Mouse (Mus musculus): Measurements from ENCODE around the gene Nubp2. TPM values are rescaled to one million over a fixed set of nuclear protein-coding genes. Genes with fewer than 3 reads are reported as not detected.

Gene Nubp2
- total and polyA plus RNA-seq, 3 experiments: 70.9 to 124 (median 89.1) TPM

DNA sequence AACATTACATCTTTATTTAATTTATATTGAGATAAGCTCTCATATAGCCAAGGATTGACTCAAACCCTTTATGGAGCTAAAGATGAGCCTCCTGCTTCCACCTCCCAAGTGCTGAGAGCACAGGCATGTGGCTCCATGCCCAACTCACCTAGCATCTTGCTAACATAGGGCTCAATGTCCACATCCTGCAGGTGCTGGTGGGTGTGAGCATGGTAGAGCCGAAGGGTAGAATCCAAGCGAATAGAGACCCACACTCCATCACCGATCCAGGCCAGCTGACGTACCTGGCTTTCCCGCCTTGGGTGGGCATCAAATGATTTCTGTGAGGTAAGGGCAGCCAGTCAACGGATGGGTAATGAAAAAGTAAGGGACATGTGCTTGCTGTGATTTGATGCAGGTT is 13.9 kb upstream of the Nubp2 start:
- H3K4me3 ChIP-seq (replicated peaks in 1 of 3; ENCODE audit: low read depth in 2 of 3, low read length in 2 of 3, poor library complexity in 1 of 3): no peak overlapping the region
- dilution Hi-C loops (cut with MboI; ENCODE audit: extremely low pct_ligation_motif_present, extremely low pct_unique_long_range_greater_than_20kb, low sequenced_read_pairs) (no loop called here), in situ Hi-C loops (cut with MboI; ENCODE audit: low pct_ligation_motif_present, low pct_unique_long_range_greater_than_20kb, low sequenced_read_pairs) (no loop called here)
- no peaks in the 10 kb centered on the region for H3K9me3 ChIP-seq (replicated peaks; ENCODE audit: low read length)
- no peak overlapping the region for H3K27ac ChIP-seq (ENCODE audit: insufficient read depth, low read depth)
- H3K79me2 ChIP-seq (replicated peaks; ENCODE audit: control insufficient read depth, extremely low read depth, insufficient read depth, poor library complexity, severe bottlenecking): peaks cover 4% of the 10 kb centered on the region; the same call in 1 of the 2 replicates
- no peak overlapping the region for H3K4me2 ChIP-seq (ENCODE audit: insufficient read depth, low read depth, poor library complexity, severe bottlenecking)
- no peaks in the 10 kb centered on the region for H3K27me3 ChIP-seq (replicated peaks)
- no peak for DNase-seq (ENCODE audit: extremely low read depth)
- TF ChIP-seq CHD1 (IDR thresholded peaks at IDR 0.05; ENCODE audit: low read depth, low read length): no peak
- no peak for TF ChIP-seq UBTF (IDR thresholded peaks at IDR 0.05; ENCODE audit: low read depth, low read length)
- no peak for TF ChIP-seq ETS1 (conservative IDR thresholded peaks at IDR 0.05; ENCODE audit: low read depth, low read length)
- no peak for TF ChIP-seq RAD21 (IDR thresholded peaks at IDR 0.05; ENCODE audit: low read depth, low read length)
- no peak for TF ChIP-seq GABPA (IDR thresholded peaks at IDR 0.05; ENCODE audit: insufficient replicate concordance, low read depth, low read length)
- TF ChIP-seq SMC3 (IDR thresholded peaks at IDR 0.05; ENCODE audit: low read depth, low read length): no peak
- TF ChIP-seq MYC (IDR thresholded peaks at IDR 0.05; ENCODE audit: low read depth, low read length): no peak
- no peak for TF ChIP-seq ZMIZ1 (IDR thresholded peaks at IDR 0.05; ENCODE audit: low read depth, low read length)
- TF ChIP-seq MAX (IDR thresholded peaks at IDR 0.05; ENCODE audit: low read length): no peak
- no peak for TF ChIP-seq MEF2A (IDR thresholded peaks at IDR 0.05; ENCODE audit: borderline replicate concordance, low read depth, low read length)
- TF ChIP-seq NELFE (IDR thresholded peaks at IDR 0.05; ENCODE audit: low read depth, low read length): no peak
- no peak for TF ChIP-seq TBP (conservative IDR thresholded peaks at IDR 0.05; ENCODE audit: low read depth, low read length)
- no peak for TF ChIP-seq ZC3H11A (IDR thresholded peaks at IDR 0.05; ENCODE audit: low read depth, low read length)
- TF ChIP-seq HCFC1 (IDR thresholded peaks at IDR 0.05; ENCODE audit: low read depth, low read length): no peak
- H3K9ac ChIP-seq (ENCODE audit: insufficient read depth, low read depth): no peak overlapping the region
- H3K36me3 ChIP-seq (replicated peaks in 1 of 2; ENCODE audit: control insufficient read depth in 1 of 2, insufficient read depth in 1 of 2, low read length in 1 of 2): peaks cover 81 to 88% of the 10 kb centered on the region in 2 experiments
- peaks cover 12 to 25% of the 10 kb centered on the region in 2 experiments for H3K4me1 ChIP-seq (ENCODE audit: control insufficient read depth in 1 of 2, insufficient read depth in 2 of 2)

DNA sequence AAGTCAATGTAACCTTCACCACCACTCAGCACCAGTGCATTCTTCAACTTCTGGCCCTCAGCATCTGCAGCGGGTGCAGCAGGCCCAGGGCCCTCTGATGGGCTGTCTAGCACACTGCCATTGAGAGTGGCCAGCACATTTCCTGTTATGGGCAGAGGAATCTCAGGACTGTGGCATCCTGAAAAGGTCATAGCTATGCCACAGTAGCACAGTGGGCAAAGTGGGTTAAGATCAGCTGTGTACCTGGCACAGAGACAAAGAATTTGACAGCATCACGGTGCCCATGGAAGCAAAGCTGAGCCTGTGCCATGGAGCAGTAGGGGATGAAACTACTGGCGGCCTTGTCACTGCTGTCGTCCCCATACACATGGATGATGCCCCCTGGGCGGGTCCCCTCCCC is 13.0 kb upstream of the Nubp2 start:
- peaks cover 12 to 27% of the 10 kb centered on the region in 2 experiments for H3K4me1 ChIP-seq (ENCODE audit: control insufficient read depth in 1 of 2, insufficient read depth in 2 of 2)
- DNase-seq (ENCODE audit: extremely low read depth): no peak
- H3K27me3 ChIP-seq (replicated peaks): no peaks in the 10 kb centered on the region
- H3K27ac ChIP-seq (ENCODE audit: insufficient read depth, low read depth): no peak overlapping the region
- H3K79me2 ChIP-seq (replicated peaks; ENCODE audit: control insufficient read depth, extremely low read depth, insufficient read depth, poor library complexity, severe bottlenecking): peaks cover 10% of the 10 kb centered on the region
- H3K4me3 ChIP-seq (replicated peaks in 1 of 3; ENCODE audit: low read depth in 2 of 3, low read length in 2 of 3, poor library complexity in 1 of 3): no peak overlapping the region
- in situ Hi-C loops (cut with MboI; ENCODE audit: low pct_ligation_motif_present, low pct_unique_long_range_greater_than_20kb, low sequenced_read_pairs): no loop called here
- peaks cover 73 to 80% of the 10 kb centered on the region in 2 experiments for H3K36me3 ChIP-seq (replicated peaks in 1 of 2; ENCODE audit: control insufficient read depth in 1 of 2, insufficient read depth in 1 of 2, low read length in 1 of 2)
- no peak overlapping the region for H3K4me2 ChIP-seq (ENCODE audit: insufficient read depth, low read depth, poor library complexity, severe bottlenecking)
- no peaks in the 10 kb centered on the region for H3K9me3 ChIP-seq (replicated peaks; ENCODE audit: low read length)
- TF ChIP-seq USF1 (IDR thresholded peaks at IDR 0.05; ENCODE audit: low read depth, low read length) (no peak), MAX (IDR thresholded peaks at IDR 0.05; ENCODE audit: low read length) (no peak), TCF12 (IDR thresholded peaks at IDR 0.05; ENCODE audit: low read depth, low read length) (no peak), NRF1 (IDR thresholded peaks at IDR 0.05; ENCODE audit: low read depth, low read length) (no peak), ZMIZ1 (IDR thresholded peaks at IDR 0.05; ENCODE audit: low read depth, low read length) (no peak), EP300 (IDR thresholded peaks at IDR 0.05; ENCODE audit: low read length) (no peak), JUND (conservative IDR thresholded peaks at IDR 0.05; ENCODE audit: low read depth, low read length) (no peak), POLR2AphosphoS2 (IDR thresholded peaks at IDR 0.05; ENCODE audit: low read depth, low read length) (no peak), JUN (IDR thresholded peaks at IDR 0.05; ENCODE audit: insufficient read depth, low read depth, low read length) (no peak), ZNF384 (IDR thresholded peaks at IDR 0.05; ENCODE audit: low read depth, low read length) (no peak), NELFE (IDR thresholded peaks at IDR 0.05; ENCODE audit: low read depth, low read length) (no peak), CTCF (conservative IDR thresholded peaks at IDR 0.05 in 1 of 2, IDR thresholded peaks at IDR 0.05 in 1 of 2; ENCODE audit: low read depth in 2 of 2, low read length in 2 of 2) (no peak), RAD21 (IDR thresholded peaks at IDR 0.05; ENCODE audit: low read depth, low read length) (no peak)
- dilution Hi-C loops (cut with MboI; ENCODE audit: extremely low pct_ligation_motif_present, extremely low pct_unique_long_range_greater_than_20kb, low sequenced_read_pairs): no loop called here
- no peak overlapping the region for H3K9ac ChIP-seq (ENCODE audit: insufficient read depth, low read depth)
